Mouse (Mus musculus): ENCODE data around the gene Morn5. TPM values are rescaled to one million over a fixed set of nuclear protein-coding genes. Genes with fewer than 3 reads are reported as not detected.

Gene Morn5
- polyA plus RNA-seq, 1 experiment from 2014 or later: 0.56 TPM

GRCm38 (mm10) chr2:36101866-36102558, 52.8 kb downstream of the Morn5 start:
- no peak for DNase-seq (ENCODE audit: extremely low spot score, low spot score)
- peak overlapping the region; percentile 54 for H3K4me3 ChIP-seq
- no peaks in the 10 kb centered on the region for H3K9me3 ChIP-seq
- peaks cover 43% of the 10 kb centered on the region for H3K4me1 ChIP-seq
- no peaks in the 10 kb centered on the region for H3K36me3 ChIP-seq (replicated peaks)
- peaks cover 100% of the 10 kb centered on the region for H3K27me3 ChIP-seq (ENCODE audit: poor library complexity, severe bottlenecking)
- WGBS: 1% methylated on average over 28 of the region's 28 CpGs
- H3K27ac ChIP-seq: no peak overlapping the region

GRCm38 (mm10) chr2:36102559-36102946, 53.3 kb downstream of the Morn5 start:
- peak overlapping the region; percentile 54 for H3K4me3 ChIP-seq
- H3K9me3 ChIP-seq: no peaks in the 10 kb centered on the region
- H3K27ac ChIP-seq: no peak overlapping the region
- peaks cover 43% of the 10 kb centered on the region for H3K4me1 ChIP-seq
- DNase-seq (ENCODE audit: extremely low spot score, low spot score): peak; percentile 59
- no peaks in the 10 kb centered on the region for H3K36me3 ChIP-seq (replicated peaks)
- under 1% methylated on average over 21 of the region's 21 CpGs for WGBS
- peaks cover 100% of the 10 kb centered on the region for H3K27me3 ChIP-seq (ENCODE audit: poor library complexity, severe bottlenecking)

- no peak overlapping the region for H3K27ac ChIP-seq
- H3K4me1 ChIP-seq: peaks cover 43% of the 10 kb centered on the region
- H3K36me3 ChIP-seq (replicated peaks): no peaks in the 10 kb centered on the region
- peak overlapping the region; percentile 54 for H3K4me3 ChIP-seq
- 1% methylated on average over 21 of the region's 21 CpGs for WGBS
- no peak for DNase-seq (ENCODE audit: extremely low spot score, low spot score)
- no peaks in the 10 kb centered on the region for H3K9me3 ChIP-seq
- peaks cover 100% of the 10 kb centered on the region for H3K27me3 ChIP-seq (ENCODE audit: poor library complexity, severe bottlenecking)
Observed at GRCm38 (mm10) chr2:36103069-36103554, 53.9 kb downstream of the Morn5 start.

GRCm38 (mm10) chr2:36103555-36104367, 54.5 kb downstream of the Morn5 start:
- Histone ChIP-seq H3K27me3 (ENCODE audit: poor library complexity, severe bottlenecking) (peaks cover 100% of the 10 kb centered on the region), H3K27ac (no peak overlapping the region), H3K36me3 (replicated peaks) (no peaks in the 10 kb centered on the region), H3K4me3 (peak overlapping the region; percentile 54), H3K4me1 (peaks cover 43% of the 10 kb centered on the region), H3K9me3 (no peaks in the 10 kb centered on the region)
- WGBS: under 1% methylated on average over 38 of the region's 38 CpGs
- peak; percentile 57 for DNase-seq (ENCODE audit: extremely low spot score, low spot score)

GRCm38 (mm10) chr2:36104436-36104955, 55.2 kb downstream of the Morn5 start:
- H3K27ac ChIP-seq: peak overlapping the region; percentile 65; the same call in 1 of the 2 replicates
- H3K4me3 ChIP-seq: peak overlapping the region; percentile 54
- H3K36me3 ChIP-seq (replicated peaks): no peaks in the 10 kb centered on the region
- peaks cover 43% of the 10 kb centered on the region for H3K4me1 ChIP-seq
- DNase-seq (ENCODE audit: extremely low spot score, low spot score): no peak
- H3K27me3 ChIP-seq (ENCODE audit: poor library complexity, severe bottlenecking): peaks cover 100% of the 10 kb centered on the region
- no peaks in the 10 kb centered on the region for H3K9me3 ChIP-seq
- WGBS: under 1% methylated on average over 32 of the region's 32 CpGs

- H3K36me3 ChIP-seq (replicated peaks): no peaks in the 10 kb centered on the region
- H3K4me3 ChIP-seq: peak within 1 kb of the TSS; percentile 54
- peaks cover 100% of the 10 kb centered on the region for H3K27me3 ChIP-seq (ENCODE audit: poor library complexity, severe bottlenecking)
- no peak for DNase-seq (ENCODE audit: extremely low spot score, low spot score)
- peaks cover 43% of the 10 kb centered on the region for H3K4me1 ChIP-seq
- peak within 1 kb of the TSS; percentile 65 for H3K27ac ChIP-seq
- no peaks in the 10 kb centered on the region for H3K9me3 ChIP-seq
- WGBS: under 1% methylated on average over 58 of the region's 58 CpGs
Observed at GRCm38 (mm10) chr2:36104956-36105741, 55.9 kb downstream of the Morn5 start, which contains the start of gene Lhx6. Lhx6 (minus strand) TSS chr2:36105408.

- no peaks in the 10 kb centered on the region for H3K36me3 ChIP-seq (replicated peaks)
- no peak overlapping the region for H3K4me3 ChIP-seq
- 12% methylated on average over 7 of the region's 7 CpGs for WGBS
- H3K4me1 ChIP-seq: peaks cover 21% of the 10 kb centered on the region
- H3K27me3 ChIP-seq (ENCODE audit: poor library complexity, severe bottlenecking): peaks cover 80% of the 10 kb centered on the region
- no peaks in the 10 kb centered on the region for H3K9me3 ChIP-seq
- no peak overlapping the region for H3K27ac ChIP-seq
- no peak for DNase-seq (ENCODE audit: extremely low spot score, low spot score)
Observed at GRCm38 (mm10) chr2:36108615-36109014, 59.4 kb downstream of the Morn5 start.

- Histone ChIP-seq H3K27me3 (ENCODE audit: poor library complexity, severe bottlenecking) (peaks cover 40% of the 10 kb centered on the region), H3K9me3 (no peaks in the 10 kb centered on the region), H3K27ac (no peak overlapping the region), H3K36me3 (replicated peaks) (peaks cover 25% of the 10 kb centered on the region), H3K4me3 (no peak overlapping the region), H3K4me1 (no peaks in the 10 kb centered on the region; the same call in 1 of the 2 replicates)
- DNase-seq (ENCODE audit: extremely low spot score, low spot score): no peak
- 79% methylated on average over 3 of the region's 3 CpGs for WGBS
Observed at GRCm38 (mm10) chr2:36112632-36113031, 63.4 kb downstream of the Morn5 start.

GRCm38 (mm10) chr2:36126795-36127429, 77.7 kb downstream of the Morn5 start:
- peaks cover 90% of the 10 kb centered on the region for H3K36me3 ChIP-seq (replicated peaks)
- no peaks in the 10 kb centered on the region for H3K27me3 ChIP-seq (ENCODE audit: poor library complexity, severe bottlenecking)
- no peaks in the 10 kb centered on the region for H3K9me3 ChIP-seq
- H3K4me1 ChIP-seq: no peaks in the 10 kb centered on the region
- H3K27ac ChIP-seq: no peak overlapping the region
- no peak for DNase-seq (ENCODE audit: extremely low spot score, low spot score)
- no peak overlapping the region for H3K4me3 ChIP-seq
- WGBS: 92% methylated on average over 9 of the region's 9 CpGs

- H3K4me1 ChIP-seq: no peaks in the 10 kb centered on the region
- H3K9me3 ChIP-seq: no peaks in the 10 kb centered on the region
- no peak overlapping the region for H3K27ac ChIP-seq
- DNase-seq (ENCODE audit: extremely low spot score, low spot score): no peak
- H3K27me3 ChIP-seq (ENCODE audit: poor library complexity, severe bottlenecking): no peaks in the 10 kb centered on the region
- 82% methylated on average over 4 of the region's 4 CpGs for WGBS
- peaks cover 90% of the 10 kb centered on the region for H3K36me3 ChIP-seq (replicated peaks)
- no peak overlapping the region for H3K4me3 ChIP-seq
Observed at GRCm38 (mm10) chr2:36127973-36128372, 78.7 kb downstream of the Morn5 start.

GRCm38 (mm10) chr2:36129051-36129450, 79.8 kb downstream of the Morn5 start:
- H3K36me3 ChIP-seq (replicated peaks): peaks cover 90% of the 10 kb centered on the region
- no peaks in the 10 kb centered on the region for H3K4me1 ChIP-seq
- no peaks in the 10 kb centered on the region for H3K27me3 ChIP-seq (ENCODE audit: poor library complexity, severe bottlenecking)
- 86% methylated on average over 3 of the region's 3 CpGs for WGBS
- no peaks in the 10 kb centered on the region for H3K9me3 ChIP-seq
- H3K27ac ChIP-seq: no peak overlapping the region
- H3K4me3 ChIP-seq: no peak overlapping the region
- DNase-seq (ENCODE audit: extremely low spot score, low spot score): no peak
